Mouse (Mus musculus): ENCODE measurements at regions not wholly inside any gene's neighbourhood (a gene's known extent, or its start where the extent isn't known, plus 50 kb on each side); places are given as distances from the start of the nearest gene placed in this dataset.

- Histone ChIP-seq H3K27me3 (ENCODE audit: control insufficient read depth, insufficient read depth, low read length) (no peaks in the 10 kb centered on the region), H3K36me3 (ENCODE audit: control insufficient read depth, insufficient read depth, low read length) (no peaks in the 10 kb centered on the region), H3K4me3 (ENCODE audit: low read depth, low read length) (no peak overlapping the region), H3K27ac (ENCODE audit: low read depth, low read length) (no peak overlapping the region), H3K4me1 (replicated peaks; ENCODE audit: control insufficient read depth, insufficient read depth, low read length) (peaks cover 4% of the 10 kb centered on the region), H3K4me2 (ENCODE audit: low read depth, low read length, severe bottlenecking) (no peak overlapping the region), H3K9ac (ENCODE audit: low read length) (no peak overlapping the region), H3K9me3 (ENCODE audit: control insufficient read depth, low read length) (no peaks in the 10 kb centered on the region)
- DNase-seq (ENCODE audit: low spot score) (no peak), ATAC-seq (replicated peaks; ENCODE audit: low FRiP score) (no peak)
- 82% methylated on average over 5 of the region's 5 CpGs for WGBS
Measured at GRCm38 (mm10) chr16:44612676-44613075, 54.0 kb upstream of the Boc start.

GRCm38 (mm10) chr16:44611525-44611924, 52.8 kb upstream of the Boc start:
- Histone ChIP-seq H3K27ac (ENCODE audit: low read depth, low read length) (no peak overlapping the region), H3K27me3 (ENCODE audit: control insufficient read depth, insufficient read depth, low read length) (no peaks in the 10 kb centered on the region), H3K36me3 (ENCODE audit: control insufficient read depth, insufficient read depth, low read length) (no peaks in the 10 kb centered on the region), H3K4me2 (ENCODE audit: low read depth, low read length, severe bottlenecking) (no peak overlapping the region), H3K4me1 (replicated peaks; ENCODE audit: control insufficient read depth, insufficient read depth, low read length) (peaks cover 3% of the 10 kb centered on the region), H3K4me3 (ENCODE audit: low read depth, low read length) (no peak overlapping the region), H3K9ac (ENCODE audit: low read length) (no peak overlapping the region), H3K9me3 (ENCODE audit: control insufficient read depth, low read length) (no peaks in the 10 kb centered on the region)
- ATAC-seq (replicated peaks; ENCODE audit: low FRiP score) (no peak), DNase-seq (ENCODE audit: low spot score) (no peak)
- 79% methylated on average over 6 of the region's 6 CpGs for WGBS

GRCm38 (mm10) chr16:44608586-44608985, 49.9 kb upstream of the Boc start:
- ATAC-seq (replicated peaks; ENCODE audit: low FRiP score) (no peak), DNase-seq (ENCODE audit: low spot score) (no peak)
- Histone ChIP-seq H3K9me3 (ENCODE audit: control insufficient read depth, low read length) (no peaks in the 10 kb centered on the region), H3K27ac (ENCODE audit: low read depth, low read length) (no peak overlapping the region), H3K36me3 (ENCODE audit: control insufficient read depth, insufficient read depth, low read length) (no peaks in the 10 kb centered on the region), H3K4me1 (replicated peaks; ENCODE audit: control insufficient read depth, insufficient read depth, low read length) (no peaks in the 10 kb centered on the region), H3K9ac (ENCODE audit: low read length) (no peak overlapping the region), H3K4me3 (ENCODE audit: low read depth, low read length) (no peak overlapping the region), H3K27me3 (ENCODE audit: control insufficient read depth, insufficient read depth, low read length) (no peaks in the 10 kb centered on the region), H3K4me2 (ENCODE audit: low read depth, low read length, severe bottlenecking) (no peak overlapping the region)
- 91% methylated on average over 1 of the region's 1 CpGs for WGBS

Data from forebrain, embryonic 11.5 days (tissue).